Mouse (Mus musculus) CH12.LX (cell line): ENCODE results near the gene Eps15. TPM values are rescaled to one million over a fixed set of nuclear protein-coding genes. Genes with fewer than 3 reads are reported as not detected.

Source experiments
- DNase-seq: peaks from one replicate; pipeline ENCODE4 v3.0.0-alpha.2; 2013; ENCODE audit errors: extremely low read depth
- H3K27ac ChIP-seq: 2 replicates; pipeline ENCODE4 v1.5.1; 2012; ENCODE audit warnings: low read depth, mild to moderate bottlenecking, control low read depth, moderate library complexity; ENCODE audit not compliant: insufficient read depth
- H3K27me3 ChIP-seq: replicated peaks from 2 replicates; pipeline ENCODE3; 2012; ENCODE audit warnings: inconsistent platforms
- H3K36me3 ChIP-seq, 2 experiments: replicated peaks in 1 of 2; 2 replicates each; pipeline versions ENCODE3 to v1.6.1; 2012; ENCODE audit warnings: inconsistent platforms in 1 of 2, low read length in 1 of 2, mild to moderate bottlenecking in 1 of 2, mixed read lengths in 1 of 2, moderate library complexity in 1 of 2; ENCODE audit not compliant: control insufficient read depth in 1 of 2, insufficient read depth in 1 of 2
- H3K4me1 ChIP-seq, 2 experiments: 2 replicates each; pipeline ENCODE4 v1.6.1; 2012; ENCODE audit warnings: inconsistent platforms in 1 of 2, moderate library complexity in 1 of 2; ENCODE audit not compliant: insufficient read depth in 2 of 2, control insufficient read depth in 1 of 2
- H3K4me2 ChIP-seq: 2 replicates; pipeline ENCODE4 v1.6.1; 2012; ENCODE audit warnings: low read depth, mild to moderate bottlenecking, control low read depth; ENCODE audit not compliant: poor library complexity, insufficient read depth, severe bottlenecking
- H3K4me3 ChIP-seq, 3 experiments: fragments of 150-350 bp in 1 of 3; sonication (generic) in 1 of 3; replicated peaks in 1 of 3; 2 replicates each; pipeline versions ENCODE3 to v1.5.1; 2011 to 2012; ENCODE audit warnings: low read depth in 2 of 3, low read length in 2 of 3, mild to moderate bottlenecking in 2 of 3, moderate library complexity in 2 of 3, control low read depth in 1 of 3, improper control_type of control experiment in 1 of 3, inconsistent platforms in 1 of 3, mixed read lengths in 1 of 3; ENCODE audit not compliant: poor library complexity in 1 of 3
- H3K79me2 ChIP-seq: replicated peaks from 2 replicates; pipeline ENCODE4 v1.6.1; 2012; ENCODE audit warnings: mild to moderate bottlenecking, moderate library complexity; ENCODE audit not compliant: control insufficient read depth, poor library complexity, insufficient read depth, severe bottlenecking; ENCODE audit errors: extremely low read depth
- H3K9ac ChIP-seq: 2 replicates; pipeline ENCODE4 v1.6.1; 2012; ENCODE audit warnings: low read depth, mild to moderate bottlenecking, control low read depth, moderate library complexity; ENCODE audit not compliant: insufficient read depth
- H3K9me3 ChIP-seq: replicated peaks from 2 replicates; pipeline ENCODE3; 2012; ENCODE audit warnings: low read length, inconsistent platforms, mixed read lengths
- BHLHE40 ChIP-seq: IDR thresholded peaks from 2 replicates; pipeline ENCODE4 v1.6.1; 2011; ENCODE audit warnings: mild to moderate bottlenecking, low read depth, low read length, improper control_type of control experiment
- CHD1 ChIP-seq: IDR thresholded peaks from 2 replicates; pipeline ENCODE4 v1.6.1; 2012; ENCODE audit warnings: low read depth, low read length, improper control_type of control experiment, inconsistent platforms
- EP300 ChIP-seq: IDR thresholded peaks from 2 replicates; pipeline ENCODE4 v1.6.1; 2011; ENCODE audit warnings: low read length, improper control_type of control experiment
- ETS1 ChIP-seq: conservative IDR thresholded peaks from 2 replicates; pipeline ENCODE4 v1.6.1; 2012; ENCODE audit warnings: low read depth, mild to moderate bottlenecking, inconsistent platforms, low read length, improper control_type of control experiment, moderate library complexity
- HCFC1 ChIP-seq: IDR thresholded peaks from 2 replicates; pipeline ENCODE4 v1.6.1; 2012; ENCODE audit warnings: low read depth, mild to moderate bottlenecking, inconsistent platforms, low read length, improper control_type of control experiment
- JUND ChIP-seq: conservative IDR thresholded peaks from 2 replicates; pipeline ENCODE4 v1.6.1; 2011; ENCODE audit warnings: low read depth, low read length, improper control_type of control experiment
- KAT2A ChIP-seq: IDR thresholded peaks from 2 replicates; pipeline ENCODE4 v1.6.1; 2012; ENCODE audit warnings: low read length, improper control_type of control experiment, inconsistent platforms; ENCODE audit not compliant: insufficient replicate concordance
- MAFK ChIP-seq: IDR thresholded peaks from 2 replicates; pipeline ENCODE4 v1.6.1; 2011; ENCODE audit warnings: low read length, improper control_type of control experiment; ENCODE audit not compliant: insufficient replicate concordance
- MAX ChIP-seq: IDR thresholded peaks from 2 replicates; pipeline ENCODE4 v1.6.1; 2011; ENCODE audit warnings: low read length, improper control_type of control experiment
- MAZ ChIP-seq: IDR thresholded peaks from 2 replicates; pipeline ENCODE4 v1.6.1; 2012; ENCODE audit warnings: low read depth, mild to moderate bottlenecking, inconsistent platforms, low read length, improper control_type of control experiment, moderate library complexity
- MEF2A ChIP-seq: IDR thresholded peaks from 2 replicates; pipeline ENCODE4 v1.6.1; 2014; ENCODE audit warnings: low read depth, mild to moderate bottlenecking, inconsistent platforms, low read length, improper control_type of control experiment, borderline replicate concordance
- MXI1 ChIP-seq: IDR thresholded peaks from 2 replicates; pipeline ENCODE4 v1.6.1; 2011; ENCODE audit warnings: mild to moderate bottlenecking, low read depth, low read length, improper control_type of control experiment
- MYC ChIP-seq: IDR thresholded peaks from 2 replicates; pipeline ENCODE4 v1.6.1; 2011; ENCODE audit warnings: low read depth, mild to moderate bottlenecking, improper control_type of control experiment, low read length
- NRF1 ChIP-seq: IDR thresholded peaks from 2 replicates; pipeline ENCODE4 v1.6.1; 2014; ENCODE audit warnings: low read depth, mild to moderate bottlenecking, inconsistent platforms, low read length, improper control_type of control experiment, moderate library complexity
- PAX5 ChIP-seq: IDR thresholded peaks from 2 replicates; pipeline ENCODE4 v1.6.1; 2012; ENCODE audit warnings: low read length, inconsistent platforms, mixed read lengths
- POLR2A ChIP-seq: IDR thresholded peaks from 2 replicates; pipeline ENCODE4 v1.6.1; 2011; ENCODE audit warnings: low read depth, mild to moderate bottlenecking, improper control_type of control experiment, low read length
- POLR2AphosphoS2 ChIP-seq: IDR thresholded peaks from 2 replicates; pipeline ENCODE4 v1.6.1; 2011; ENCODE audit warnings: low read depth, low read length, improper control_type of control experiment
- RAD21 ChIP-seq: IDR thresholded peaks from 2 replicates; pipeline ENCODE4 v1.6.1; 2011; ENCODE audit warnings: low read depth, mild to moderate bottlenecking, low read length, improper control_type of control experiment, moderate library complexity
- RCOR1 ChIP-seq: conservative IDR thresholded peaks from 2 replicates; pipeline ENCODE4 v1.6.1; 2012; ENCODE audit warnings: low read depth, mild to moderate bottlenecking, inconsistent platforms, low read length, improper control_type of control experiment
- SIN3A ChIP-seq: IDR thresholded peaks from 2 replicates; pipeline ENCODE4 v1.6.1; 2012; ENCODE audit warnings: low read length, improper control_type of control experiment, inconsistent platforms
- SMC3 ChIP-seq: IDR thresholded peaks from 2 replicates; pipeline ENCODE4 v1.6.1; 2011; ENCODE audit warnings: low read depth, low read length, improper control_type of control experiment
- TBP ChIP-seq: conservative IDR thresholded peaks from 2 replicates; pipeline ENCODE4 v1.6.1; 2011; ENCODE audit warnings: low read depth, low read length, improper control_type of control experiment
- UBTF ChIP-seq: IDR thresholded peaks from 2 replicates; pipeline ENCODE4 v1.6.1; 2012; ENCODE audit warnings: low read depth, mild to moderate bottlenecking, inconsistent platforms, low read length, improper control_type of control experiment, moderate library complexity
- USF1 ChIP-seq: IDR thresholded peaks from 2 replicates; pipeline ENCODE4 v1.6.1; 2014; ENCODE audit warnings: low read depth, mild to moderate bottlenecking, inconsistent platforms, low read length, improper control_type of control experiment
- ZC3H11A ChIP-seq: IDR thresholded peaks from 2 replicates; pipeline ENCODE4 v1.6.1; 2012; ENCODE audit warnings: low read depth, mild to moderate bottlenecking, inconsistent platforms, low read length, improper control_type of control experiment
- ZKSCAN1 ChIP-seq: IDR thresholded peaks from 2 replicates; pipeline ENCODE4 v1.6.1; 2012; ENCODE audit warnings: low read depth, inconsistent platforms, low read length, improper control_type of control experiment, borderline replicate concordance
- dilution Hi-C: fragments of 300-500 bp; cut with MboI; formaldehyde crosslinking; loops from 2 replicates; pipeline ENCODE4 v1.14.3; 2020; ENCODE audit warnings: low sequenced_read_pairs; ENCODE audit not compliant: extremely low pct_unique_long_range_greater_than_20kb, extremely low pct_ligation_motif_present
- in situ Hi-C: fragments of 300-500 bp; cut with MboI; formaldehyde crosslinking; loops from 3 replicates; pipeline ENCODE4 v1.14.3; 2019; ENCODE audit warnings: low sequenced_read_pairs, low pct_ligation_motif_present, low pct_unique_long_range_greater_than_20kb, mixed read lengths
- polyA plus RNA-seq: library from polyadenylated mRNA; unstranded; fragments of >175 nt; gene quantifications from 2 replicates; pipeline ENCODE4 v1.2.1, GENCODE M21; 2012; ENCODE audit warnings: low read depth; ENCODE audit not compliant: insufficient read length
- total RNA-seq, 2 experiments: library from RNA; depleted of rRNA; stranded (reverse); fragments of 300-350 nt in 1 of 2; fragments of >200 nt in 1 of 2; gene quantifications; 2 replicates each; pipeline ENCODE4 v1.2.3; 2012 to 2014

Eps15 gene
- total and polyA plus RNA-seq, 3 experiments, result 23.4 to 60.4 (median 39.6) TPM

DNA sequence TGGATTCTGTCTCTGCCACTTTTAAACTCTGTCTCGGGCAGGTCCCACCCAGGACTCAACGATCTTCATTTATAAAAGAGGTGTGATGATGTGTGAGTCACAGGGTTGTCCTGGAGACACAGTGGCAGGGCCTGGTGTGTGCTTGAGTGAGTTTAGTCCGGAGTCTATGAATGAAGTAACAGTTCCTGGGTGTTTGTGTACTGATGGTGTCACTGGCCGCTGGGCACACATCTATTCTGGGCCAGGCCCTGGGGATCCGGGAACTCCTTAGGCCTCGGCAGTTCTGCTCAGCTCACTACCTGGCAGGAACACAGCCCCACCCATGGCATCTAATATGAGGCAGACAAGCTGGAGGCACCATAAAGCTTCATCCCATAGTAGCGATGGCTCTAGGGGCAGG, 141.5 kb downstream of the Eps15 start:
- no peak for DNase-seq
- no peaks in the 10 kb centered on the region for H3K36me3 ChIP-seq
- peaks cover 8 to 27% of the 10 kb centered on the region in 2 experiments for H3K4me1 ChIP-seq
- no peak for TF ChIP-seq MAFK
- TF ChIP-seq SIN3A, result no peak
- no peak for TF ChIP-seq NRF1
- no peak for TF ChIP-seq ETS1
- no peak for TF ChIP-seq CHD1
- no peak for TF ChIP-seq RCOR1
- TF ChIP-seq JUND, result no peak
- TF ChIP-seq MAZ, result no peak
- no peak for TF ChIP-seq MYC
- TF ChIP-seq ZC3H11A, result no peak
- TF ChIP-seq TBP, result no peak
- TF ChIP-seq MEF2A, result no peak
- TF ChIP-seq PAX5, result no peak
- TF ChIP-seq RAD21, result no peak
- TF ChIP-seq SMC3, result no peak
- no peak for TF ChIP-seq MAX
- TF ChIP-seq KAT2A, result no peak
- TF ChIP-seq BHLHE40, result no peak
- TF ChIP-seq UBTF, result no peak
- TF ChIP-seq POLR2AphosphoS2, result no peak
- H3K4me3 ChIP-seq, result no peak overlapping the region
- no peak overlapping the region for H3K4me2 ChIP-seq
- no peak overlapping the region for H3K27ac ChIP-seq
- no peaks in the 10 kb centered on the region for H3K79me2 ChIP-seq
- in situ Hi-C loops, result no loop called here
- dilution Hi-C loops, result no loop called here
- no peak overlapping the region for H3K9ac ChIP-seq
- H3K9me3 ChIP-seq, result no peaks in the 10 kb centered on the region
- no peaks in the 10 kb centered on the region for H3K27me3 ChIP-seq

DNA sequence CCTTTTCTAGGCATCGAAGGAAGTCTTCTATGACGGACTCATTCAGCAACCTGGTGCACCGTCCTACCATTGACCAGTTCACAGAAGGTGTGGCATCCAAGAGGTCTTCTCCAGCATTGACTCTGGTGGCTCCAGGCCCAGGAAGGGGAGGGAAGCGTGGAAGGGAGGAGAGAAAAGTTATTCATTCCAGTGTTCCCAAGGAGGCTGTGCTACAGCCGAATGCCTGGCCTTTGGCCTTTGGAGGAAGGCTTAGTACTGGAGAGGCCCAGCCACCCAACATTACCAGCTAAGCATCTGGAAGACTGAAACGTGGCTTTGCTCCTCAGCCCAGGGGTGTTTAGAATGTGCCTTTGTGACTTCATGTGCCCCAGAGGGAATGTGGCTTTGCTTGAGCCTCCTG, 142.4 kb downstream of the Eps15 start:
- Histone ChIP-seq H3K4me2 (no peak overlapping the region), H3K9ac (no peak overlapping the region), H3K27me3 (no peaks in the 10 kb centered on the region), H3K4me1 (peaks cover 8 to 27% of the 10 kb centered on the region in 2 experiments), H3K27ac (no peak overlapping the region), H3K36me3 (no peaks in the 10 kb centered on the region), H3K9me3 (no peaks in the 10 kb centered on the region), H3K4me3 (no peak overlapping the region), H3K79me2 (no peaks in the 10 kb centered on the region)
- dilution Hi-C loops, result no loop called here
- in situ Hi-C loops, result no loop called here
- DNase-seq, result no peak
- TF ChIP-seq POLR2A (no peak), MAFK (no peak), HCFC1 (no peak), CHD1 (no peak), UBTF (no peak), EP300 (no peak), MEF2A (no peak), TBP (no peak), USF1 (no peak), PAX5 (no peak), ZKSCAN1 (no peak), MXI1 (no peak)
